ENCODE assay signal across 11 mouse cellular contexts in genomic region chr11:5381226-5381625, GRCm38 (mm10).
A peak's percentile ranks its signal among the peaks of the same experiment; 100 is the strongest.
DNase-seq lines count a peak whose midpoint lies in the region; TF ChIP-seq lines count a peak whose summit lies in the region.
"Had no signal": no experiment of that assay in that cellular context is flagged by ENCODE, and none has a peak within 500 bp of the region (broad histone marks: within the 10 kb centered on the region; RNA-seq: fewer than 3 reads in every experiment).

No protein-coding gene starts in this region.

- no peak overlapping the region for H3K4me3 ChIP-seq in kidney, adult 2 months (ENCODE audit: insufficient read depth, low read depth, low read length)
- H3K4me3 ChIP-seq: left cerebral cortex, adult 2 months had no signal

- no peak for TF ChIP-seq CTCF in kidney, adult 2 months (conservative IDR thresholded peaks at IDR 0.05; ENCODE audit: insufficient read depth, insufficient read length, low read depth, low read length)

- no peaks in the 10 kb centered on the region; the same call in 1 of the 2 replicates for H3K4me1 ChIP-seq in kidney, adult 2 months (ENCODE audit: control insufficient read depth, insufficient read depth, low read length)

- H3K27me3 ChIP-seq in kidney, adult 2 months (replicated peaks; ENCODE audit: control insufficient read depth, insufficient read depth, low read length): no peaks in the 10 kb centered on the region

- peak; percentile 30 for DNase-seq in kidney, adult 2 months
- no peak for DNase-seq in kidney, postnatal 14 days
- peak; percentile 80 for DNase-seq in NIH3T3 (ENCODE audit: low read depth)
- DNase-seq in adrenal gland, postnatal 14 days: peak; percentile 43
- DNase-seq in heart, postnatal 4 days: peak; percentile 11
- DNase-seq in lung, postnatal 14 days: no peak
- DNase-seq in embryo, embryonic 9.5 days (ENCODE audit: extremely low spot score): no peak
- no peak for DNase-seq in cerebellum, postnatal 4 days (ENCODE audit: low spot score in 2 of 2)
- DNase-seq: retina, postnatal 1 day had no signal

- TF ChIP-seq POLR2A in kidney, adult 2 months (IDR thresholded peaks at IDR 0.05; ENCODE audit: low read depth, low read length): no peak

- 48% methylated on average over 5 of the region's 5 CpGs for WGBS in kidney, adult 2 months

- H3K27ac ChIP-seq in kidney, adult 2 months (ENCODE audit: insufficient read depth, low read depth, low read length): peak overlapping the region; percentile 42; the same call in 1 of the 2 replicates
- H3K27ac ChIP-seq: left cerebral cortex, adult 2 months; liver, embryonic 14.5 days had no signal

- no peaks in the 10 kb centered on the region for H3K36me3 ChIP-seq in kidney, adult 2 months (ENCODE audit: control insufficient read depth, insufficient read depth, low read length)

Comparison
In these comparisons a context has a peak if more than half of its experiments do, and no peak if none do; other contexts are left out.
1. DNase-seq: peak in kidney, adult 2 months (single experiment), NIH3T3 (single experiment), adrenal gland, postnatal 14 days (single experiment) and heart, postnatal 4 days (single experiment); none in kidney, postnatal 14 days (single experiment), lung, postnatal 14 days (single experiment), embryo, embryonic 9.5 days (single experiment) and cerebellum, postnatal 4 days (0 of 2).